ENCODE assay signal across 8 mouse cellular contexts in genomic region chr16:31507794-31508526, GRCm38 (mm10).
A peak's percentile ranks its signal among the peaks of the same experiment; 100 is the strongest.
DNase-seq lines count a peak whose midpoint lies in the region; ATAC-seq lines count a peak whose summit lies in the region.

No protein-coding gene starts in this region.

- DNase-seq in CD4-positive, CD25-positive, alpha-beta regulatory T cell, adult 2 months (ENCODE audit: low read depth, low spot score): peak; percentile 57
- DNase-seq in thymus, postnatal 0 days (ENCODE audit: low spot score): peak; percentile 71
- DNase-seq in thymus, adult 18-20 months: no peak
- DNase-seq in kidney, postnatal 25 days: peak; percentile 16 to 62
- DNase-seq in mesoderm, embryonic 11.5 days (ENCODE audit: low read depth, low spot score): peak; percentile 67
- no peak for DNase-seq in layer of hippocampus, adult 9-11 months

- ATAC-seq in CD4-positive, CD25-positive, alpha-beta regulatory T cell, adult 4 months: no peak
- no peak for ATAC-seq in activated CD4-positive, CD25-positive, alpha-beta regulatory T cell, adult 4 months

Comparison
In these comparisons a context has a peak if more than half of its experiments do, and no peak if none do; other contexts are left out.
1. DNase-seq: peak in CD4-positive, CD25-positive, alpha-beta regulatory T cell, adult 2 months (single experiment), thymus, postnatal 0 days (single experiment), kidney, postnatal 25 days (2 of 2) and mesoderm, embryonic 11.5 days (single experiment); none in thymus, adult 18-20 months (0 of 2) and layer of hippocampus, adult 9-11 months (single experiment).